In the genomic region with DNA sequence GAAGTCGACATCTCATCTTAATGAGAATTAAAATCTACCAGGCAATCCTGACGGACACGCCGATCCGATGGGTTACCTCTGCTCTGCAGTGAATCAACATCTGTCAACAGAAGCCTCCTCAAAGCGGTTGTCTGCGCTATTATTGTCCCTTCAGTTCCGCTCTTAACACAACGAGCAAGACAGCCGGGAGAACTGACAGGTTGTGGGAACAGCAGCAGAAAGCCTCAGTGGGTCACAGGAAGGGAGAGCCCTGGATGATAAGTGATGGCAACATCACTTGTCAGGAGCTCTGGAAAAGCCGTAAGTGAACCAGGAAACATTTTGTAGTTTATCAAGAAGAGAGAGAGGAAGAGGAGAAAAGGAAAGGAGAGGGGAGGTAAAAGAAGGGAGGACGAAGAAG, we compare ENCODE assay signal across 8 mouse cellular contexts. TPM values are rescaled to one million over a fixed set of nuclear protein-coding genes. Genes with fewer than 3 reads are reported as not detected.
A peak's percentile ranks its signal among the peaks of the same experiment; 100 is the strongest.
DNase-seq lines count a peak whose midpoint lies in the region; ATAC-seq lines count a peak whose summit lies in the region.
"Had no signal": no experiment of that assay in that cellular context is flagged by ENCODE, and none has a peak within 500 bp of the region (broad histone marks: within the 10 kb centered on the region; RNA-seq: fewer than 3 reads in every experiment).

No protein-coding gene starts in this region.

- H3K27me3 ChIP-seq in embryonic facial prominence, embryonic 14.5 days (replicated peaks; ENCODE audit: control insufficient read depth, insufficient read depth, low read length), result no peaks in the 10 kb centered on the region
- no peaks in the 10 kb centered on the region for H3K27me3 ChIP-seq in limb, embryonic 10.5 days (ENCODE audit: low read depth, poor library complexity, severe bottlenecking)
- no peaks in the 10 kb centered on the region for H3K27me3 ChIP-seq in neural tube, embryonic 15.5 days (replicated peaks)

- peak; percentile 47 for DNase-seq in thymus, postnatal 0 days (ENCODE audit: low spot score)
- no peak for DNase-seq in thymus, postnatal 25 days
- peak; percentile 45 for DNase-seq in embryonic facial prominence, embryonic 14.5 days (ENCODE audit: low spot score)
- DNase-seq in limb, embryonic 10.5 days (ENCODE audit: low spot score), result peak; percentile 41
- no peak for DNase-seq in urinary bladder, postnatal 10 days (ENCODE audit: low spot score)
- DNase-seq in gastrocnemius, adult 18-20 months (ENCODE audit: low spot score), result no peak

- peak overlapping the region; percentile 48 for H3K4me3 ChIP-seq in embryonic facial prominence, embryonic 14.5 days (ENCODE audit: low read depth, low read length)
- peak overlapping the region; percentile 66 for H3K4me3 ChIP-seq in limb, embryonic 10.5 days
- peak overlapping the region; percentile 39 for H3K4me3 ChIP-seq in neural tube, embryonic 15.5 days (replicated peaks)

- peaks cover 5% of the 10 kb centered on the region; the same call in 1 of the 2 replicates for H3K4me1 ChIP-seq in embryonic facial prominence, embryonic 14.5 days (ENCODE audit: control insufficient read depth, insufficient read depth, low read length)
- H3K4me1 ChIP-seq in limb, embryonic 10.5 days, result peaks cover 21% of the 10 kb centered on the region
- H3K4me1 ChIP-seq in neural tube, embryonic 15.5 days, result peaks cover 16% of the 10 kb centered on the region

- ATAC-seq in embryonic facial prominence, embryonic 14.5 days (ENCODE audit: low read depth), result no peak
- ATAC-seq in neural tube, embryonic 15.5 days (ENCODE audit: low FRiP score), result no peak

- no peaks in the 10 kb centered on the region for H3K9me3 ChIP-seq in embryonic facial prominence, embryonic 14.5 days (ENCODE audit: control insufficient read depth, low read length)
- H3K9me3 ChIP-seq in limb, embryonic 10.5 days (replicated peaks), result no peaks in the 10 kb centered on the region
- H3K9me3 ChIP-seq in neural tube, embryonic 15.5 days (replicated peaks), result no peaks in the 10 kb centered on the region

- H3K36me3 ChIP-seq in embryonic facial prominence, embryonic 14.5 days (ENCODE audit: control insufficient read depth, insufficient read depth, low read length), result no peaks in the 10 kb centered on the region
- no peaks in the 10 kb centered on the region for H3K36me3 ChIP-seq in limb, embryonic 10.5 days
- H3K36me3 ChIP-seq in neural tube, embryonic 15.5 days, result no peaks in the 10 kb centered on the region

- 1% methylated on average over 12 of the region's 12 CpGs for WGBS in embryonic facial prominence, embryonic 14.5 days
- under 1% methylated on average over 12 of the region's 12 CpGs for WGBS in limb, embryonic 10.5 days
- 2% methylated on average over 12 of the region's 12 CpGs for WGBS in neural tube, embryonic 15.5 days

- peak overlapping the region; percentile 61 for H3K9ac ChIP-seq in embryonic facial prominence, embryonic 14.5 days (ENCODE audit: low read depth, low read length)
- H3K9ac ChIP-seq in neural tube, embryonic 15.5 days (replicated peaks), result peak overlapping the region; percentile 36

- H3K27ac ChIP-seq in embryonic facial prominence, embryonic 14.5 days (replicated peaks; ENCODE audit: low read depth, low read length), result 0 out of 2 replicates have a peak overlapping the region, but pooled peaks have one; percentile 21
- peak overlapping the region; percentile 65 for H3K27ac ChIP-seq in limb, embryonic 10.5 days
- H3K27ac ChIP-seq in neural tube, embryonic 15.5 days (replicated peaks), result no peak overlapping the region

- peak overlapping the region; percentile 66 for H3K4me2 ChIP-seq in embryonic facial prominence, embryonic 14.5 days (ENCODE audit: low read depth, low read length)
- peak overlapping the region; percentile 78 for H3K4me2 ChIP-seq in neural tube, embryonic 15.5 days

RNA-seq across cellular contexts. Expression of a gene that starts 12.0 kb away (rescaled TPM):
- polyA plus RNA-seq in thymus, postnatal 0 days (2015; fragmentation: Nextera tagmentation; extraction: Ambion mirVana), result 13.8 and 15.1 TPM in 2 replicates
- 10.3 and 11.6 TPM in 2 replicates for polyA plus RNA-seq in embryonic facial prominence, embryonic 14.5 days (2014; fragmentation: Nextera tagmentation; extraction: Ambion mirVana)
- 16.9 and 17.1 TPM in 2 replicates for polyA plus RNA-seq in limb, embryonic 10.5 days (2016; fragmentation: Nextera tagmentation; extraction: Ambion mirVana)
- 9.3 and 10.3 TPM in 2 replicates for polyA plus RNA-seq in neural tube, embryonic 15.5 days (2015; fragmentation: Nextera tagmentation; extraction: Ambion mirVana)
- 1 to 10 TPM; 3.8 to 4.2 TPM for total RNA-seq in gastrocnemius, adult 18-20 months (2021)

RNA-seq across cellular contexts. Expression of a gene that starts 30.0 kb away (rescaled TPM):
- polyA plus RNA-seq in thymus, postnatal 0 days (2015; fragmentation: Nextera tagmentation; extraction: Ambion mirVana), result 0.17 and 0.27 TPM in 2 replicates
- 0.18 TPM in 1 of 2 replicates, not detected in the other for polyA plus RNA-seq in embryonic facial prominence, embryonic 14.5 days (2014; fragmentation: Nextera tagmentation; extraction: Ambion mirVana)
- polyA plus RNA-seq in limb, embryonic 10.5 days (2016; fragmentation: Nextera tagmentation; extraction: Ambion mirVana), result 0.08 and 0.10 TPM in 2 replicates
- polyA plus RNA-seq in neural tube, embryonic 15.5 days (2015; fragmentation: Nextera tagmentation; extraction: Ambion mirVana), result 0.15 TPM in 1 of 2 replicates, not detected in the other
- not detected for total RNA-seq in gastrocnemius, adult 18-20 months (2021)

RNA-seq across cellular contexts. Expression of a gene that starts 53.0 kb away (rescaled TPM):
- polyA plus RNA-seq in thymus, postnatal 0 days (2015; fragmentation: Nextera tagmentation; extraction: Ambion mirVana), result 0.65 and 0.85 TPM in 2 replicates
- polyA plus RNA-seq in embryonic facial prominence, embryonic 14.5 days (2014; fragmentation: Nextera tagmentation; extraction: Ambion mirVana), result 0.40 and 0.51 TPM in 2 replicates
- polyA plus RNA-seq in limb, embryonic 10.5 days (2016; fragmentation: Nextera tagmentation; extraction: Ambion mirVana), result 0.99 and 1.9 TPM in 2 replicates
- 0.14 and 0.22 TPM in 2 replicates for polyA plus RNA-seq in neural tube, embryonic 15.5 days (2015; fragmentation: Nextera tagmentation; extraction: Ambion mirVana)
- not detected for total RNA-seq in gastrocnemius, adult 18-20 months (2021)
- total RNA-seq: hematopoietic stem cell, adult 5-6 weeks had no signal

Comparison
In these comparisons a context has a peak if more than half of its experiments do, and no peak if none do; other contexts are left out.
1. DNase-seq: peak in thymus, postnatal 0 days (single experiment), embryonic facial prominence, embryonic 14.5 days (single experiment) and limb, embryonic 10.5 days (single experiment); none in thymus, postnatal 25 days (single experiment), urinary bladder, postnatal 10 days (single experiment) and gastrocnemius, adult 18-20 months (single experiment).
2. Peak in every context shown above with its lines, with median percentiles within 50 percentile points of each other: H3K4me3 ChIP-seq.